Mouse (Mus musculus): ENCODE measurements at regions not wholly inside any gene's neighbourhood (a gene's known extent, or its start where the extent isn't known, plus 50 kb on each side); places are given as distances from the start of the nearest gene placed in this dataset.
A peak's percentile ranks its signal among the peaks of the same experiment; 100 is the strongest.

GRCm38 (mm10) chr13:45190151-45190550 lies 111.7 kb downstream of the Gm9817 start (continued):
- TF ChIP-seq HCFC1 (IDR thresholded peaks at IDR 0.05; ENCODE audit: low read depth, low read length) = no peak
- TF ChIP-seq POLR2AphosphoS2 (IDR thresholded peaks at IDR 0.05; ENCODE audit: low read length) = no peak
- no peak for TF ChIP-seq USF1 (IDR thresholded peaks at IDR 0.05; ENCODE audit: low read depth, low read length)

DNA sequence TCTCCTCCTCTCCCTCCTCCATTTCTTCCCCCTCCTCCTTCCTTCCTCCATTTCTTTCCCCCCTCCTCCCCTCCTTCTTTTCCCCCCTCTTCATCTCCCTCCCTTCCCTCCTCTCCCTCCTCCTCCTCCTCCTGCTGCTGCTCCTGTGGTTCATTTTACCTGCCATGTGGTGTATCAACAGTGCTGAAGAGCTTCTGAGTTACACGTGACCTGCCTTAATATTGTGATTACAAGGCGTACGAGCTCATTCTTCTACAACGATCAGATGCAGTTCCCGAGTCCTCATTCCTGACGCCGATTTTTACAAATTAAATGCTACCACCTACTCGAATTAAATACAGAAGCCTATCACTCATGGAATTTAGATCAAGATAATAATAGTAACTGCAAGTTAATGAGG lies 113.6 kb downstream of the Gm9817 start:
- no peaks in the 10 kb centered on the region for H3K9me3 ChIP-seq (replicated peaks; ENCODE audit: insufficient read depth, low read length)
- H3K79me2 ChIP-seq (ENCODE audit: control insufficient read depth, insufficient read depth, low read length, poor library complexity) = no peaks in the 10 kb centered on the region
- no peak overlapping the region for H3K4me3 ChIP-seq (ENCODE audit: control insufficient read depth in 1 of 2, insufficient read depth in 1 of 2, low read depth in 2 of 2, low read length in 2 of 2)
- TF ChIP-seq MYB (IDR thresholded peaks at IDR 0.05; ENCODE audit: low read depth, low read length) (no peak), CHD2 (IDR thresholded peaks at IDR 0.05; ENCODE audit: low read length) (no peak), MXI1 (IDR thresholded peaks at IDR 0.05; ENCODE audit: low read depth, low read length) (no peak), MAZ (IDR thresholded peaks at IDR 0.05; ENCODE audit: low read depth, low read length) (no peak), KAT2A (conservative IDR thresholded peaks at IDR 0.05; ENCODE audit: low read depth, low read length) (no peak), USF1 (IDR thresholded peaks at IDR 0.05; ENCODE audit: low read depth, low read length) (no peak), POLR2AphosphoS2 (IDR thresholded peaks at IDR 0.05; ENCODE audit: low read length) (no peak), USF2 (IDR thresholded peaks at IDR 0.05; ENCODE audit: borderline replicate concordance in 1 of 2, insufficient read depth in 1 of 2, low read depth in 1 of 2, low read length in 2 of 2) (no peak), ZC3H11A (IDR thresholded peaks at IDR 0.05; ENCODE audit: low read depth, low read length) (no peak), MEF2A (IDR thresholded peaks at IDR 0.05; ENCODE audit: extremely low read depth, insufficient replicate concordance, low read depth, low read length, poor library complexity, severe bottlenecking) (no peak), SIN3A (IDR thresholded peaks at IDR 0.05; ENCODE audit: low read length) (no peak), POLR2AphosphoS5 (IDR thresholded peaks at IDR 0.05; ENCODE audit: borderline replicate concordance, low read depth, low read length) (no peak), ZKSCAN1 (IDR thresholded peaks at IDR 0.05; ENCODE audit: low read depth, low read length) (no peak), CTCF (IDR thresholded peaks at IDR 0.05 in 2 of 3, conservative IDR thresholded peaks at IDR 0.05 in 1 of 3; ENCODE audit: control insufficient read depth in 1 of 3, insufficient read depth in 1 of 3, low read depth in 2 of 3, low read length in 3 of 3, poor library complexity in 1 of 3, severe bottlenecking in 1 of 3) (no peak), ZMIZ1 (IDR thresholded peaks at IDR 0.05; ENCODE audit: low read depth, low read length) (no peak), RCOR1 (IDR thresholded peaks at IDR 0.05; ENCODE audit: low read depth, low read length) (no peak), HCFC1 (IDR thresholded peaks at IDR 0.05; ENCODE audit: low read depth, low read length) (no peak)
- no peak for DNase-seq (ENCODE audit: low read depth, low spot score)
- H3K4me1 ChIP-seq (ENCODE audit: control insufficient read depth in 1 of 2, insufficient read depth in 2 of 2, low read length in 2 of 2) = no peaks in the 10 kb centered on the region
- peaks cover 3 to 11% of the 10 kb centered on the region in 2 experiments for H3K27me3 ChIP-seq (ENCODE audit: control insufficient read depth in 1 of 2, insufficient read depth in 2 of 2, low read length in 2 of 2)
- H3K36me3 ChIP-seq (ENCODE audit: control insufficient read depth in 1 of 2, insufficient read depth in 2 of 2, low read length in 2 of 2) = peaks cover 0 to 3% of the 10 kb centered on the region in 2 experiments; a peak in 2 of 4 replicates
- no peak overlapping the region for H3K27ac ChIP-seq (ENCODE audit: control insufficient read depth, low read depth, low read length)
- H3K9ac ChIP-seq (ENCODE audit: control insufficient read depth, low read depth, low read length, poor library complexity, severe bottlenecking) = no peak overlapping the region

- Histone ChIP-seq H3K27ac (ENCODE audit: control insufficient read depth, low read depth, low read length) (no peak overlapping the region), H3K36me3 (ENCODE audit: control insufficient read depth in 1 of 2, insufficient read depth in 2 of 2, low read length in 2 of 2) (peaks cover 0 to 3% of the 10 kb centered on the region in 2 experiments; a peak in 2 of 4 replicates), H3K4me1 (ENCODE audit: control insufficient read depth in 1 of 2, insufficient read depth in 2 of 2, low read length in 2 of 2) (no peaks in the 10 kb centered on the region), H3K27me3 (ENCODE audit: control insufficient read depth in 1 of 2, insufficient read depth in 2 of 2, low read length in 2 of 2) (peaks cover 0 to 2% of the 10 kb centered on the region in 2 experiments; a peak in 2 of 4 replicates), H3K79me2 (ENCODE audit: control insufficient read depth, insufficient read depth, low read length, poor library complexity) (no peaks in the 10 kb centered on the region), H3K9me3 (replicated peaks; ENCODE audit: insufficient read depth, low read length) (no peaks in the 10 kb centered on the region), H3K4me3 (ENCODE audit: control insufficient read depth in 1 of 2, insufficient read depth in 1 of 2, low read depth in 2 of 2, low read length in 2 of 2) (no peak overlapping the region), H3K9ac (ENCODE audit: control insufficient read depth, low read depth, low read length, poor library complexity, severe bottlenecking) (no peak overlapping the region)
- TF ChIP-seq ZNF384 (IDR thresholded peaks at IDR 0.05; ENCODE audit: low read depth, low read length) (no peak), GATA1 (IDR thresholded peaks at IDR 0.05; ENCODE audit: low read depth, low read length) (no peak), RAD21 (IDR thresholded peaks at IDR 0.05; ENCODE audit: low read depth, low read length) (no peak), TCF12 (IDR thresholded peaks at IDR 0.05; ENCODE audit: low read depth, low read length) (no peak), TAL1 (IDR thresholded peaks at IDR 0.05; ENCODE audit: low read length) (no peak), MXI1 (IDR thresholded peaks at IDR 0.05; ENCODE audit: low read depth, low read length) (no peak), POLR2AphosphoS2 (IDR thresholded peaks at IDR 0.05; ENCODE audit: low read length) (no peak), POLR2A (IDR thresholded peaks at IDR 0.05; ENCODE audit: control insufficient read depth in 1 of 2, insufficient read depth in 1 of 2, low read depth in 1 of 2, low read length in 2 of 2, poor library complexity in 1 of 2) (no peak), MAZ (IDR thresholded peaks at IDR 0.05; ENCODE audit: low read depth, low read length) (no peak), CTCF (IDR thresholded peaks at IDR 0.05 in 2 of 3, conservative IDR thresholded peaks at IDR 0.05 in 1 of 3; ENCODE audit: control insufficient read depth in 1 of 3, insufficient read depth in 1 of 3, low read depth in 2 of 3, low read length in 3 of 3, poor library complexity in 1 of 3, severe bottlenecking in 1 of 3) (no peak), ZKSCAN1 (IDR thresholded peaks at IDR 0.05; ENCODE audit: low read depth, low read length) (no peak), MYC (IDR thresholded peaks at IDR 0.05; ENCODE audit: low read depth, low read length) (no peak), UBTF (IDR thresholded peaks at IDR 0.05; ENCODE audit: borderline replicate concordance, insufficient read depth, low read depth, low read length) (no peak), ZC3H11A (IDR thresholded peaks at IDR 0.05; ENCODE audit: low read depth, low read length) (no peak), ZMIZ1 (IDR thresholded peaks at IDR 0.05; ENCODE audit: low read depth, low read length) (no peak), ELF1 (IDR thresholded peaks at IDR 0.05; ENCODE audit: low read depth, low read length) (no peak), RCOR1 (IDR thresholded peaks at IDR 0.05; ENCODE audit: low read depth, low read length) (no peak), SMC3 (IDR thresholded peaks at IDR 0.05; ENCODE audit: low read depth, low read length) (no peak)
- DNase-seq (ENCODE audit: low read depth, low spot score) = peak; percentile 10
Observed at GRCm38 (mm10) chr13:45195562-45195961, 117.1 kb downstream of the Gm9817 start.
